Comparison of ENCODE assay signal across 16 mouse cellular contexts in the genomic region with DNA sequence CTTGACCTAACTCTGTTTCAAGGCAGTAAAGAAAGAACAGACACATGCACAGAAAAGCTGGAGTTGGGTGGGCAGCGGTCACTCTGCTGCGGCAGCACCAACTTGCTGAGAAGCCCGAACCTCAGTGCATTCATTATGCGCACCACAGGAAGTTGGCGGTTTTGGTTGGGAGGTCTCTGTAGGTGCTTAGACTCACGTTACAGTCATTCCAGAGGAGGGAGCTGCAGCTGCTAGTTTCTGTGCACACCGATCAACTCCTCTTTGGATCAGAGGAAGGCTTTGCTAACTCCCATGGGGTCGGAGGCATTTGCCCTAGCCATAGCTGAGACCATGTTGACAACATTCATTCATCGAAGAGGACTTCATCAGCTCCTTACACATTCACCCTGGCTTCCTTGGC. TPM values are rescaled to one million over a fixed set of nuclear protein-coding genes. Genes with fewer than 3 reads are reported as not detected.
DNase-seq lines count a peak whose midpoint lies in the region; TF ChIP-seq lines count a peak whose summit lies in the region.
"Had no signal": no experiment of that assay in that cellular context is flagged by ENCODE, and none has a peak within 500 bp of the region (broad histone marks: within the 10 kb centered on the region; RNA-seq: fewer than 3 reads in every experiment).

No protein-coding gene starts in this region.

- WGBS in thymus, adult 2 months = 78% methylated on average over 9 of the region's 9 CpGs

- TF ChIP-seq CTCF in thymus, adult 2 months (IDR thresholded peaks at IDR 0.05; ENCODE audit: borderline replicate concordance, control insufficient read depth, extremely low read depth, insufficient read depth, low read length, poor library complexity) = no peak
- peak in 1 of 2 experiments; percentile 20; a peak in 1 of 4 replicates for TF ChIP-seq CTCF in CH12.LX (conservative IDR thresholded peaks at IDR 0.05 in 1 of 2, IDR thresholded peaks at IDR 0.05 in 1 of 2; ENCODE audit: low read depth in 2 of 2, low read length in 2 of 2)

- no peak overlapping the region for H3K9ac ChIP-seq in CH12.LX (ENCODE audit: insufficient read depth, low read depth)
- H3K9ac ChIP-seq: embryonic facial prominence, embryonic 13.5 days; forebrain, embryonic 12.5 days; heart, embryonic 12.5 days had no signal

- H3K4me2 ChIP-seq in CH12.LX (ENCODE audit: insufficient read depth, low read depth, poor library complexity, severe bottlenecking) = peak overlapping the region; percentile 15; the same call in 1 of the 2 replicates
- H3K4me2 ChIP-seq: embryonic facial prominence, embryonic 13.5 days; forebrain, embryonic 12.5 days; heart, embryonic 12.5 days had no signal

- H3K79me2 ChIP-seq in CH12.LX (replicated peaks; ENCODE audit: control insufficient read depth, extremely low read depth, insufficient read depth, poor library complexity, severe bottlenecking) = no peaks in the 10 kb centered on the region

- dilution Hi-C loops in CH12.LX (cut with MboI; ENCODE audit: extremely low pct_ligation_motif_present, extremely low pct_unique_long_range_greater_than_20kb, low sequenced_read_pairs) = no loop called here

- DNase-seq in thymus, adult 2 months = no peak
- no peak for DNase-seq in thymus, postnatal 4 days
- DNase-seq in CH12.LX (ENCODE audit: extremely low read depth) = peak; percentile 12
- peak; percentile 23 for DNase-seq in T-cell, adult 2 months (ENCODE audit: low spot score)
- peak; percentile 33 for DNase-seq in thymus, postnatal 25 days
- DNase-seq in left cerebral cortex, postnatal 4 days = no peak
- no peak for DNase-seq in urinary bladder, postnatal 36 days (ENCODE audit: low spot score in 2 of 2)
- DNase-seq: adrenal gland, postnatal 25 days; cerebellum, adult 18-20 months; cerebellum, adult 9-11 months; cerebellum, postnatal 36 days; gastrocnemius, postnatal 10 days; heart, postnatal 36 days had no signal

- TF ChIP-seq RAD21 in CH12.LX (IDR thresholded peaks at IDR 0.05; ENCODE audit: low read depth, low read length) = no peak; the same call in 1 of the 2 replicates

- H3K9me3 ChIP-seq in CH12.LX (replicated peaks; ENCODE audit: low read length) = no peaks in the 10 kb centered on the region
- H3K9me3 ChIP-seq: embryonic facial prominence, embryonic 13.5 days; forebrain, embryonic 12.5 days; heart, embryonic 12.5 days had no signal

- no peak overlapping the region for H3K4me3 ChIP-seq in thymus, adult 2 months (ENCODE audit: control insufficient read depth, insufficient read depth, low read length)
- no peak overlapping the region for H3K4me3 ChIP-seq in CH12.LX (replicated peaks in 1 of 3; ENCODE audit: low read depth in 2 of 3, low read length in 2 of 3, poor library complexity in 1 of 3)
- H3K4me3 ChIP-seq: embryonic facial prominence, embryonic 13.5 days; forebrain, embryonic 12.5 days; heart, embryonic 12.5 days had no signal

- TF ChIP-seq EP300 in CH12.LX (IDR thresholded peaks at IDR 0.05; ENCODE audit: low read length) = peak; percentile 35

- intact Hi-C loops in left cerebral cortex, postnatal 4 days (cut with DNase I) = no loop called here

- peak overlapping the region; percentile 38 for H3K27ac ChIP-seq in thymus, adult 2 months (ENCODE audit: control insufficient read depth, insufficient read depth, low read length)
- no peak overlapping the region for H3K27ac ChIP-seq in CH12.LX (ENCODE audit: insufficient read depth, low read depth)
- H3K27ac ChIP-seq: embryonic facial prominence, embryonic 13.5 days; forebrain, embryonic 12.5 days had no signal

- H3K4me1 ChIP-seq in thymus, adult 2 months (replicated peaks; ENCODE audit: control insufficient read depth, insufficient read depth, low read length) = peaks cover 33% of the 10 kb centered on the region
- peaks cover 5 to 6% of the 10 kb centered on the region in 2 experiments; a peak in 2 of 4 replicates for H3K4me1 ChIP-seq in CH12.LX (ENCODE audit: control insufficient read depth in 1 of 2, insufficient read depth in 2 of 2)
- H3K4me1 ChIP-seq: heart, embryonic 12.5 days had no signal

- no peaks in the 10 kb centered on the region; the same call in 1 of the 2 replicates for H3K27me3 ChIP-seq in thymus, adult 2 months (ENCODE audit: control insufficient read depth, insufficient read depth, low read length)
- H3K27me3 ChIP-seq in CH12.LX (replicated peaks) = no peaks in the 10 kb centered on the region
- H3K27me3 ChIP-seq: embryonic facial prominence, embryonic 13.5 days; forebrain, embryonic 12.5 days had no signal

- no peak for TF ChIP-seq POLR2A in thymus, adult 2 months (IDR thresholded peaks at IDR 0.05; ENCODE audit: control insufficient read depth, extremely low read depth, insufficient read depth, low read length, poor library complexity)
- no peak for TF ChIP-seq POLR2A in CH12.LX (IDR thresholded peaks at IDR 0.05; ENCODE audit: low read depth, low read length)

- no peaks in the 10 kb centered on the region for H3K36me3 ChIP-seq in thymus, adult 2 months (ENCODE audit: control insufficient read depth, insufficient read depth, low read length)
- no peaks in the 10 kb centered on the region for H3K36me3 ChIP-seq in CH12.LX (replicated peaks in 1 of 2; ENCODE audit: control insufficient read depth in 1 of 2, insufficient read depth in 1 of 2, low read length in 1 of 2)
- H3K36me3 ChIP-seq: embryonic facial prominence, embryonic 13.5 days; forebrain, embryonic 12.5 days; heart, embryonic 12.5 days had no signal

- in situ Hi-C loops in CH12.LX (cut with MboI; ENCODE audit: low pct_ligation_motif_present, low pct_unique_long_range_greater_than_20kb, low sequenced_read_pairs) = no loop called here

TF ChIP-seq in CH12.LX, 34 proteins besides CTCF, POLR2A, EP300 and RAD21:
- TF ChIP-seq NRF1 (IDR thresholded peaks at IDR 0.05; ENCODE audit: low read depth, low read length) = no peak
- 0 out of 2 replicates have a peak, but pooled peaks have one; percentile 21 for TF ChIP-seq BHLHE40 (IDR thresholded peaks at IDR 0.05; ENCODE audit: low read depth, low read length)

RNA-seq across cellular contexts. Expression of a gene that starts 45.3 kb away (rescaled TPM):
- polyA plus RNA-seq in thymus, adult 2 months (2012; rRNA removed) = 279 and 361 TPM in 2 replicates
- total RNA-seq in CH12.LX (2012; rRNA removed) (14.5 and 15.8 TPM in 2 replicates), CH12.LX (2014; rRNA removed) (1.4 and 1.8 TPM in 2 replicates)
- 2.7 and 4.4 TPM in 2 replicates for polyA plus RNA-seq in CH12.LX (2012; ENCODE audit: insufficient read length, low read depth)
- 1 to 10 TPM; 6.6 to 7.9 TPM for total RNA-seq in left cerebral cortex, postnatal 4 days (2021)

Comparison
In these comparisons a context has a peak if more than half of its experiments do, and no peak if none do; other contexts are left out.
1. DNase-seq: peak in CH12.LX (single experiment), T-cell, adult 2 months (single experiment) and thymus, postnatal 25 days (single experiment); none in thymus, adult 2 months (single experiment), thymus, postnatal 4 days (single experiment), left cerebral cortex, postnatal 4 days (single experiment) and urinary bladder, postnatal 36 days (0 of 2).